Mouse (Mus musculus): Measurements from ENCODE around the gene Pdha2. TPM values are rescaled to one million over a fixed set of nuclear protein-coding genes. Genes with fewer than 3 reads are reported as not detected.

Pdha2 gene
- polyA plus RNA-seq (2017; shearing (Covaris generic)): not detected

DNA sequence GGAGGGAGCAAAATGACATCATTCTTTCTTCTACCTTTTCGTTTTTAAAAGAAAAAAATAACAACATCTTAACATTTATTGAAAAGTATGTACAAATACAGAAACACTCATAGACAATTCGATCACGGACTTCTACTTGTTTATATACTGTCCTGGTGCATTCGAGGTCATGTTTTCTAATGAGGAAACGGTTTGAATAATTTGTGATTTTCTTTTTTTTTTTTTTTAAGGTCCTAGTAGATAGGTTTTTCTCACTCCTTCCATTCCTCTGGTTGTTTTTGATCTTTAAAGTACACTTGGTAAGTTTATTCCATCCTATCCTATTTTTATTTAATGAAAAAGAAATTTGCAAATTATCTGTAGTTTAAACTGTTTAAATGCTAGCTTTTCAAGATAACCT is at the start of gene Pdha2:
TSS of gene Pdha2 (minus strand) at position 101 of the 400 bp plus-strand sequence.

